Mouse (Mus musculus) activated CD4-positive, CD25-positive, alpha-beta regulatory T cell, adult 4 months (primary cell): ENCODE results near the gene Slc39a1. TPM values are rescaled to one million over a fixed set of nuclear protein-coding genes. Genes with fewer than 3 reads are reported as not detected.
"Not testable (repeated sequence)": the region's sequence is repeated elsewhere in the genome, so short reads cannot be mapped to it uniquely, and the experiment has no call there.

Source experiments
- ATAC-seq: one replicate; pipeline ENCODE4 v1.8.0; 2017
- polyA plus RNA-seq, 2 experiments: library from polyadenylated mRNA; unstranded; fragments of 100-300 nt; shearing (Covaris generic); gene quantifications; one replicate each; pipeline ENCODE4 v1.2.1; 2017

Gene Slc39a1
- polyA plus RNA-seq, 2 experiments from 2014 or later, result 48.5 to 65.9 TPM

DNA sequence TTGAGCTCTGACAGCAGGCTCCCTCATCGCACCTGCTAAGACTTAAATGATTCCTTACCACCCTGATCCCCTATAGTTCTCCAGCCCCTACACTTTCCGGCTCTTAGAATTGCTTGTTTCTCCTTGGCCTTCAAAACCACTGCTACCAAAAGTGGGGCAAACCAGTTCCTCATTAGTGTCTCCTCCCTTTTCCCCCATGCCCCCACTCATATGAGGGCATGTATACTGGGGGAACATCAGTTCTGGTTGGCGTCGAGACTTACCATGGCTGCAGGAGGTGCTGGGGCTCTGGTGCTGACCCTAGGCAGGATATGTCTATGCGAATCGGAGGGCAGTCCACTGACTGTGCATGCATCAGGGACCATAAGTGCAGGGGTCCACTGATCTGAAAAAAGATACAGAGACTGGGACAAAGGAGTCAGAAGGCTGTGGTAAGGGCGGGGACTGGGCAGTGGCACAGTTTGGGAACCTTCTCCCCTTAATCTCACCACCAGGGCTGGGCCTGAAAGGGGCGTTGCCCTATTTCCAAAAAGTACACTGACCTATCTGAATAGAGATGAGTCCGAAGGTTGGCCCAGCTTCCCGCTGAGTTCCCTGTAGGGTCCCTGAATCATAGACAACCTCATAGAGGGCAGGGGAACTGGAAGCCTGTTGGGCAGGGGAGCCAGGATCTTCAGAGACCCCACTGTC lies 6.2 kb upstream of the Slc39a1 start:
- no peak for ATAC-seq

DNA sequence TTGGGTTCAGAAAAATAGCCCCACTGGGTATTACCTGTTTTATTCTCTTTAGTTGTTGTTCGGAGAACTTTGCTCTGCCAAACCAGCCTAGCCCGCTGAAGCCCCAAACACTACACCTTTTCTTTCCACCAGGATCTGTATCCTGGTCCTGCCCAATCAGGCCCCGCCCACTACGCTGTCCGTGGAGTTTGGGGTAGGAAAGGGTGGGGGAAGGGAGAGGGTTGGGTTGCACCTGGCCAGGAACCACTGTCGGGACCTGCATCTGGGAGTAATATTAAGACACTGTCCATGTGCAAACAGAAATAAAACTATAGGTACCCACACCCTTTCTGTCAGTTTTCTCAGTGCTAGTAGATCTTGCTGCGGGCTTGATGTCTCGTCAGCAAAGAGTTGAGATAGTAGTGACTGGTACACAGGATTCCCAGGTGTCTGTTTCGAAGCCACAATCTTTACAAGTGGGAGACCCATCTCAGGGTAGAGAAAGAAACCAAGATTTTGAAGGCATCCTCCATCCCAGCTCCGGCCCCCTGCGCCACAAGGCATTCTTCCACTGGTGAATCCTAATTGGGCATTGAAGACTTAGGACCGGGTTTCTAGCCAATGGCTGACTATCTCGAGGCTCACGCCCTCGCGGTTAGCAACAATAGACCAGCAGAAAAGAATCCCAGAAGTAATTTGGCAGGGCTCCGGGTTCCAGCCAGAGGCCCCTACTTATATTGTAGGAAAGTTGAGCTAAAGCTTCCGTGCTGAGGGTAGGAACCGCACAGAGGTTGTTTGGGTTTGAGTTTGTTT lies 4.8 kb upstream of the Slc39a1 start, which contains the start of gene Creb3l4:
TSS of gene Creb3l4 (minus strand) at position 529 of the 792 bp plus-strand sequence.
- ATAC-seq, result no peak

DNA sequence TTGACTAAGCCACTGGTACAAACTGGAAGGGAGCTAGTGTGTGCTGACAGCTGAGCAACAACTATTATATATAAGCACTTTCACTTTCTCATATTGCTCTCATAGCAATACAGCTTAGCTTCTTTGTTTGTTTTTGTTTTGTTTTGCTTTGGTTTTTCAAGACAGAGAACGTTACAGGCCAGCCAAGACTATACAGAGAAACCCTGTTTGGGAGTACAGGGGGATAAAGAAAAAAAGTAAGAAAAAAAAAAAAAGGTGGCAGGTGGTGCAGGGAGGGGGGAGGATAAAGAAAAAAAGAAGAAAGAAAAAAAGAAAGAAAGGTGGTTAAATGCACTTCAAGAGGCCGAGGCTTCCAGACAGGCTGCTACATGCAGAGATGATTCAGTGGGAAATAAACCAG lies 2.6 kb upstream of the Slc39a1 start:
- ATAC-seq, result peak; percentile 49

DNA sequence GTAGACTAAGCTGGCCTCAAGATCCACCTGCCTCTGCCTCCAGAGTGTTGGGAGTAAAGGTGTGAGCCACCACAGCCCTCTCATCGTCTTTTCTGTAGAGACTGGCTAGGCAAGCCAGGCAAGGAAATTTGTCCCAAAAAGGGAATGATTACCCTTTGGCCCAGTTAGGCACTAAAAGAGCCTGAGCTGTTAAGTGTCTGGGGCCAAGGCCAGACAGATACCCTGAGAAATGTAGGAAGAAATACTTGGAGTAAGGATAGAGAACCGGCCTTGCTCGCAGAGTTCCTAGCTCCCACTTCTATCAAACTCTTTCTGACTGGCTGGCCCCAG lies 377 bp upstream of the Slc39a1 start:
- ATAC-seq, result peak; percentile 11

DNA sequence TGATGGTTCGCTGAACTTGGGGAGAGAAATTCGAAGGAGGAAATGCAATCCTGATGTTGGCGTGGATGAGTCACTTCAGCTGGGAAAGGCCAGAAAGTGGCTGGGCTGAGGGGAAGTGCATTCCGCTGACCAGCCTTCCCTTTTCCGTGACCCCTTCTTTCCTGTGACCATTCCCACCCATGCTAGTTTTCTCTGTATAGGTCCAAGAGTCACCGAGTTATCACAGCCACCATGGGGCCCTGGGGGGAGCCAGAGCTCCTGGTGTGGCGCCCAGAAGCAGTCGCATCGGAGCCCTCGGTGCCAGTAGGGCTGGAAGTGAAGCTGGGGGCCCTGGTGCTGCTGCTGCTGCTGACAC lies 751 bp downstream of the Slc39a1 start:
- no peak for ATAC-seq

DNA sequence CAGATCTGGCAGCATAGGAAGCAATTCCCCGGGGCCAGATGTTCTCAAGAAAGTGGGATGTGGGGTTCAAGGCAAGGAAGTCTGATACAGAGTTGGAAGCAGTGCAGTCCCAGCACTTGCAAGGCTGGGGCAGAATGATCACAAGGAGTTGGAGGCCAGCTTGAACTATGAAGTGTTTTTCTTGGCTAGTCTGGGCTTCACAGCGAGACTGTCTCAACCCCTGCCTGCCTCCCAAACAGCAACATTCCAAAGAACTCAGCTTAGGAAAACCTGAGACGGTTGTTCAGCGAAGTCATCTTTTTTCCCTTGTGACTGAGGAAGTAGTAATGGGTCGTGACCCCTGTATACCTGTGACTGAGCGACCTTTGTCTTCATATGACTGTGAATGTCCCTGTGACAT lies 2.8 kb downstream of the Slc39a1 start:
- no peak for ATAC-seq

DNA sequence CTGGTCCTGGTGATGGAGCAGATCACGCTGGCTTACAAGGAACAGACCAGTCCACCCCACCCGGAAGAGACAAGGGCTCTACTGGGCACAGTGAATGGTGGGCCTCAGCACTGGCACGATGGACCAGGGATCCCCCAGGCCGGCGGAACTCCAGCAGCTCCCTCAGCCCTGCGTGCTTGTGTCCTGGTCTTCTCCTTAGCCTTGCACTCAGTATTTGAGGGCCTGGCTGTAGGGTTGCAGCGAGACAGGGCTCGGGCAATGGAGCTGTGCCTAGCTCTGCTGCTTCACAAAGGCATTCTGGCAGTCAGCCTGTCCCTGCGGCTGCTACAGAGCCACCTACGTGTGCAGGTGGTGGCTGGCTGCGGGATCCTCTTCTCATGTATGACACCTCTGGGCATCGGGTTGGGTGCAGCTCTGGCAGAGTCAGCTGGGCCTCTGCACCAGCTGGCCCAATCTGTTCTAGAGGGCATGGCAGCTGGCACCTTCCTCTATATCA lies 3.8 kb downstream of the Slc39a1 start:
- ATAC-seq, result not testable (repeated sequence)

DNA sequence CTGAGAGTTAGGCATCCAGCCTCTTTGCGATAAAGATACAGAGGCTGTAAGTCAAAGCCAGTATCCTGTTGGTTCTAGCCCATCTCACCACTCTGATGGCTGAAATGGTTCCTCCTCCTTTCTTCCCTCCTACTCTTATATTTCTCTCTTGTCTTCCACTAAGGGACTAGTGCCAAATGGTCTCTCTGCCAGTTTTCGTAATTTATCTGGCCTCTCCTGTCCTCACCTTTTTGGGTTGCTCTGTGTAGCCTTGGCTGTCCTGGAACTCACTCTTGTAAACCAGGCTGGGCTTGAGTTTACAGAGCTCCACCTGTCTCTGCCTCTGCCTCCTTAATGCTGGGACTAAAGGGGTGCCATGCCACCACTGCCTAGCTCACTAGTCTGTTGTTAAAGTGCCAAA lies 4.7 kb downstream of the Slc39a1 start:
- not testable (repeated sequence) for ATAC-seq

DNA sequence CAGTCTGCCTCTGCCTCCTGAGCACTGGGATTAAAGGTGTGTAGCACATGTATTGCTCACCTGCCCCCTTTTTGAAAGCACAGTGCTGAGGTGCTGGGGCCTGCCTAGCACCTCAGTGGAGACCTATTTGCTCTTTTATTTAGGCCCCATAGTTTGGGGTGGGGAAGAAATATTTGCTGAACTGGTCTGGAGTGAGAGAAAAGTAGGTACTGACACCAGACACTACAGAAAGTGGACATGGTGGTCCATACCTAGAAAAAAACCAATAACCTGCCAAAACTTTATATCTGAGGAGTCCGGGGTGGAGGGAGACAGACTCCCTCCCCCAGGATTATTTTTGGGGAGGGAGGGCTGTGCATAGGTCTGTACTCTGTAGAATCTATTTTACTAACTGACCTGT lies 5.2 kb downstream of the Slc39a1 start:
- not testable (repeated sequence) for ATAC-seq

DNA sequence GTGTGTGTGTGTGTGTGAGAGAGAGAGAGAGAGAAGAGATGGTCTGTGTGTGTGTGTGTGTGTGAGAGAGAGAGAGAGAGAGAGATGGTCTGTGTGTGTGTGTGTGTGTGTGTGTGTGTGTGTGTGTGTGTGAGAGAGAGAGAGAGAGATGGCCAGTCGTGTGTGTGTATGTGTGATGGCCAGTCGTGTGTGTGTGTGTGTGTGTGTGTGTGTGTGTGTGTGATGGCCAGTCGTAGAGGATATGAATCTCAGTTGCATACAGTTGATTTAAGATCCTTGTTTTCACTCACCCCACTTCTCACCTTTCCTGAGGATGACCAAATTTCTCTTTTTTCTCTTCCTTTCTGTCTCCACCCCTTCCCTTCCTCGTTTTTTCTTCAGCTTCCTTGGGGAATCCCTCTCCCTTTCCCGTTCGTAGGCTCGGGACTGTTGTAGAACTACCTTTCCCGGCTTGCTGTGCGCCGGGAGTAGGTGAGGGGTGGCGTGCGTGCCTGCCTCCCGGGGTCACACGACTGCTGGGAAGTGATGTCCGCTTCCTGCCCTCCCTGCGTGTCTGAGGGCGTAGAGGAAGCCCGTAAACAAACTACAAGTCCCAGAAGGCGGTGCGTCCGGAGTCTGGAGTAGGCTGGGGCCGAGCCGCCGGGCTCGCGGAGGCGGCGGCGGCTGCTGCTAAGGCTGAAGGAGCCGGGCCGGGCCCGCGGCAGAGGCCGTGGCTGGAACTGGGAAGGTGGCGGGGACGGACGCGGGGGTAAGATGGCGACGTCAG lies 5.9 kb downstream of the Slc39a1 start, which contains the start of gene Crtc2:
TSS of gene Crtc2 (plus strand) at position 511 of the 766 bp plus-strand sequence.
- ATAC-seq, result peak; percentile 97

DNA sequence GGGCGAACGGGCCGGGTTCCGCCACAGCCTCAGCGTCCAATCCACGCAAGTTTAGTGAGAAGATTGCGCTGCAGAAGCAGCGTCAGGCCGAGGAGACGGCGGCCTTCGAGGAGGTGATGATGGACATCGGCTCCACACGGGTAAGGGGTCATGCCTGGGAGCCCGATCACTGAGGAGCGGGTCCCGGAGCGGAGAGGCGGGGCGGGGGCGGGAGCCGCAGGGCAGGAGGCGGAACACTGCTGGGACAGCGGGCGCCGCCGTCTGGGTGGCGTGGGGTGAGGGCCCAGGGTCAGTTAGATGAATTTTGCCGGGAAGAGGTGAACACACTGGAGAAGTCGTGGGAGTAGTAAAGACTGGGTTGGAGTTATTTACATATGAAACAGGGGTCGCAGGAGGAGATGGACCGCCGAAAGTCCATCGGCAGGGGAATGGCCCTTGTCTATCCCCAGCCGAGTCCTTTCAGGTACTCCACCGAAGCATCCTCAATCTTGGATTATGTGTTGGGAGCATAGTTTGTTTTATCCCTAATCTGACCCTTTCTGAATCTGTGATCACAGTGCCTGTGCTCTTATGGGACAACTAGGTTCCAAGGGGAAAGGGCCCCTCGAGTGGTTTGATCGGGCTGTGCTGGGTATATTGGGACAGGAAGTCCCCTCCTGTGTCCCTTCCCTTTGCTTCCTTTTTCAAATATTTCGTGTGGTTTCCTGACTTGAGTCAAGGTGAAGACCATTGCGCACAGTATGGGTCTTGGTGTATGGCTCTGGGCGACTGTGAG lies 6.6 kb downstream of the Slc39a1 start:
- ATAC-seq, result peak; percentile 45

DNA sequence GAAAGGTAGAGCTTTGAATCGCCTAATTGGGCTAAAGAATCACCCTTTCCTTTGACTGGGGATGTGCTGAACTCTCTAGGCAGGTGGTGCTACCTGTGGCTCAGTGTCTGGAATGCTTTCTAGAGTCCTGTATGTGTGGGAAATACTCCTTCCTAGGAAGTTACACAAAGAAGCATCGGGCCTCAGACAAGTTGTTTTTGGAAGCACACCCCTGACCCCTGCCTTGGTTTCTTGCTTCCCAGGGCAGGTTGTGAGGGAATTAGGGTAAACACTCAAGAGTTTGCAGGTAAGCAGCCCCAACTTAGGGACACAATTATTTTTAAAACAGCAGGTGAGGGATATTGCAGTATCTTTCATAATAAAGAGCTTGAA lies 7.2 kb downstream of the Slc39a1 start:
- no peak for ATAC-seq

DNA sequence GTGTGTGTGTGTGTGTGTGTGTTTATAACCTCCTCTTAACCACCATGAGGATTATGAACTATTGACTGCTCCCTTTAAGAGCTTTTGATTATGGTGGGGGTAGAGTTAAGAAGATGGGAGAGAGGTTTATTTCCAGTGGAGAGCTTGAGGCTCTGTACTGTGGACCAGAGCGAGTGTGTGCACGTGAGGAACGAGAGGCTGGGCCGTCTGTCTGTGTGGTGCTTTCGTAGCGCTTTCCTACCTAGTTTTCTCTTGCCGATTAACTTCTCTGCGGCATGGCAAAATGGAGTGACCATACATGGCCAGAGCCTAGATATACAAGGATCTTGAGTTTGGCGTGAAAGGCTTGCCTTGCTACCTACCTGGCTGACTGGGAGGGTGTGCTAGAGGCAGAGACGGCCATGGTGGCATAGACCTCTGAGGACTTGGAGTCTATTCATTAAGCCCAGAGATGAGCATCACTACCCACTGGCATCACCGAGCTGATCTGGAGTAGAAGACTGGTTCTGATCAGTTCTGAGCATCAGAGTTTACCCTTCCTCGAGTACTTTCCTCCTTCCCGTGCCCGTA lies 7.9 kb downstream of the Slc39a1 start:
- no peak for ATAC-seq

DNA sequence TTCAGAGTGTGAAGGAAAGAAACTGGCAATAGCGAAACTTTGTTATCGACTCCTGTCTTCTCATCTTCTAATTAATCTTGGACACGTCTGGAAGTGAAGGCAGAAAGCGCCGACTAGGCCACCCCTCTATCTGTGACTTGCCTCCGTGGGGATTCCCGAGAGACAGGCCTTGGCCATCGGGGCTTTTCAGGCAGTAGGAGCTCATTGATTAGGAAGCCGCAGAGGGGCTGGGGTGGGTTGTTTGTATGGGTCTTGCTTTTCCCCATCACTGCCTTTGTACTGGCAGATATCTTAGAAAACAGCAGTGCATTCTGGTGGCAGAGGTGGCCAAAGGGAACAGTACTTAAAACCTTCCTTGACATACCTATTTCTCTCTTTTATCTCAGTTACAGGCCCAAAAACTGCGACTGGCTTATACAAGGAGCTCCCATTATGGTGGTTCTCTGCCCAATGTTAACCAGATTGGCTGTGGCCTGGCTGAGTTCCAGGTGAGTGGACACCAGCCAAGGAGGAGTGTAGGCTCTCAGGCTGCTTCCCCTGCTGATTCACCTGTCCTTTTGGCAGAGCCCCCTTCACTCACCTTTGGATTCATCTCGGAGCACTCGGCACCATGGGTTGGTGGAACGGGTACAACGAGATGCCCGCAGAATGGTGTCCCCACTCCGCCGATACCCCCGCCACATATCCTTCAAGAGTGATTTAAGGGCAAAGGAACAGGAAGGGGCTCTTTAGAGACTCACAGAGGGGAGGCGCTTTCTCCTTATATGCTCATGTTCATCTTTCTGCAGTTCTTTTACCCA lies 9.0 kb downstream of the Slc39a1 start:
- ATAC-seq, result no peak

DNA sequence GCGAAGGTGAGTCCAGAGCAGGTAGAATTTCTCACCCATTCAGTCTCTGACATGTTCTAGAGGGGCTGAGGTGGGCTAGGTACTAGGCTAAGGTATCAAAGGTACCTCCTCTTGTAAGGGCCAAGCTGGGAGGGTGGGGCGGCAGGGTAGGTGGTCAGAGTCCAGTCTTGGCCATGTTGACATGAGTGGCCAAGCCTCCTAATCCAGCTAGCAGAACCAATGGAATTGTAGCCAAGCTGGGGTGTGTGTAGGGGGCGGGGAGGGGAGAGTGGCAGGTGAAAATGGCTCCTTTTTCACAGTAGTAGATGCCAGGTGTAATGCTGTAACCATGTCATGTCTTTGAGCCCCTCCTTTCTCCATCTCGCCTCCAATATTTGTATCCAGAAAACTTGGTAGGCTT lies 10.5 kb downstream of the Slc39a1 start:
- ATAC-seq, result no peak

DNA sequence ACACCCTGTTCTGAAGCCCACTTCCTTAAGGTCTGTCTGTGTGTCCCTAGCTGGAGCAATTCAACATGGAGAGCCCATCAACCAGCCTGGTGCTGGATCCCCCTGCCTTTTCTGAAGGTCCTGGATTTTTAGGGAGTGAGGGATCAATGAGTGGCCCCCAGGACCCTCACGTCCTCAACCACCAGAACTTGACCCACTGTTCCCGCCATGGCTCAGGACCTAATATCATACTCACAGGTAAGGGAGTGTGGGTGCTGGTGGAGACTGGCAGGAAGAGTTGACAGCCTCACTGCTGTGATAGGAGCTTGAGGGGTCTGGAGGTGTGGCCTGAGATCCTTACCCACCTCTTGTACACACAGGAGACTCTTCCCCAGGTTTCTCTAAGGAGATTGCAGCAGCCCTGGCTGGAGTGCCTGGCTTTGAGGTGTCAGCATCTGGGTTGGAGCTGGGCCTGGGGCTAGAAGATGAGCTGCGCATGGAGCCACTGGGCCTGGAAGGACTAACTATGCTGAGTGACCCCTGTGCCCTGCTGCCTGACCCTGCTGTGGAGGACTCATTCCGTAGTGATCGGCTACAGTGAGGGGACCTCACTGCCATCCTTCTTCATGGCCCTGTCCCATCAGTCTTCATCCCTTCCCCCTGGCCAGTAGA lies 15.3 kb downstream of the Slc39a1 start:
- no peak for ATAC-seq

DNA sequence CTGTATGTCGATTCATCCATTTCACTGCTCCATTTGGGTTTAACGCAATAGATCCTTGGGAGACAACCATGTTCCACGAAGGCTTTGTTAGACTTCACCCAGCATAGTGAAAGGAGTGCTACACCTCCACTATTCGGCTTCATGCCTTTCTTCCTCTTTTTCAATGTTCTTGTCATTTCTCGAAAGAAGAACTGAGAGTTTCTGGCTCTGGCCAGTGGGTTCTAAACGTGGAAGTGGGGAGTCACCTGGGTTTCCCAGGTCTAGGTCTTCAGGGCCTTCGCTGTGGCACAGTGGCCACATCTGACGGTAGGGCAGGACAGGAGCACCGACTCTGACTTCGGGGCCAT lies 16.7 kb downstream of the Slc39a1 start:
- ATAC-seq, result no peak

DNA sequence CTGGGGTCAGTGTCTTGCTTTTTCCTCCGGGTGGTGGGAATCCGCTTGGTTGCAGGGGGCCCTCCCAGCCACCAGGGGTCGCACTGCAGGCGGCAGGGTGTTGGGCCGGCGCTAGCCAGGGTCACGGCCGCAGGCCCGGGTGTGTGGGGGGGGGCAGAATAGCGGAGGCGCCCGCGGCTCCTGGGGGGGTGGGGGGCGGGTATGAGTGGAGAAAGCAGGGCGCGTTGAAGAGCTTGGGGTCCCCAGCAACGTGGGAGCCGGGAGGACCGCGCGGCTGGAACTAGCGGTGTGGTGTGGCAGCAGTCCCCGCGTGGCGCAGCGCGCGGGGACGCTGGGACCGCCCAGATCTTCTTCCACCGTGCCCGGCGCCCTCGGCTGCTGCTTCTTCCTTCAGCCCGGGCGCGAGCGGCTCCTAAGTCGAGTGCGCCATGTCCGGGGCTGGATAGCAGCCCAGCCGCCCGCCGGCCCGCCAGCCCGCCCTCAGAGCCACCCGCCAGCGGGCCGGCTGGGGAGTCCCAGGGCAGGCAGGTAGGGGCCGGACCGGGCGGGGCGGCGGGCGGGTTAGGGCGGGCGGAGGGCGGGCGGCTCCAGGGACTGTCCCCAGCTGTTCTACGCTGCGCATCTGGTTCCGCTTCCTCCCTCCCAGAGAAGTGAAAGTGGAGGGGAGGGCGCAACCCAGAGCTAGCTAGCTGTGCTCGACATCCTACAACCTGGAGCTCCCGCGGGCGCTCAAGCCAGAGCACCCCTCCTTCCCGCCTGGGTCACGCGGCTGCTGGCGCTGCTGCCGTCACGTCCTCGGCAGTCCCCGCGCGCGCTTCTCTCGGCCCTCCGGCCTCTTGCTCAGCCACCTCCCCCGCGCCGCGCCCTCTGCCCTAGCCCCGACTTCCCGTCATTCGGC lies 17.3 kb downstream of the Slc39a1 start, which contains the start of gene Dennd4b:
TSS of gene Dennd4b (plus strand) at position 152 of the 898 bp plus-strand sequence.
- ATAC-seq, result peak; percentile 86

DNA sequence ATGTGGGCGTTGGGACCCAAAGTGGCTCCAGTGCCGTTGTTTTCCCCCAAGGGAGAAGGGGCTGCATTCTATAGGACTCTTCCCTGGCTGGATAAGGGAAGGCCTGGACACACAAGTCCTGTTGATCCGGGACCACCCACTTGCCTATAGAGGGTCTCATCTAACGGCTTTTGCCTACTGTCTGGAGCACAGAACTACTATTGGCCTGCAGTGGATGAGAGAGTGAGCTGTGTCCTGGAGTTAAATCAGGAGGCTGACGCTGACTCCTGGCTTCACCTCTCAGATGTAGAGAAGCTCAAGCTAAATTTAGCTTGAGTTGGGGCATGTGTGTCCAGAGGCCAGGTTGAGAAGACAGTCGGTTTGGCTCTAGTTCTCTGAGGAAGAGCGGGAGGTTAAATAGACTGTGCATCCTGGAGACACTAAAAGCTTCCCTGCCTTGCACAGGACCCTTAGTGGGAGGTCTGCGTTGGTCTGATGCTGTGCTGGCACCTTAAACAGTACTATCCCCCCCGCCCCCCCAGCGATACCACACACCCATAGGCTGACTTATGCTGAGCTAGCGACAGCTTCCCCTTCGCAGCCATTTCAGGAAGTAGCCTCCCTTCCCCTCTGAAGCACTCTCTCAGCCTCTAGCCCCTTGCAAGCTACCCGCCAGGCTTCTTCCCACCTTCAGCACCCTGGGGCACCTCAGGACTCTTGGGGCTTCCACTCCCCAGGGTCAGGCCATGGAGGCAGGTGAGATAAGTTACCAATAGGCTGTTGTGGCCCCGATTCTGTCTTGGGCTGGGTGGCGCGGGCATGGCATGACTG lies 18.2 kb downstream of the Slc39a1 start:
- peak; percentile 50 for ATAC-seq
